Mouse (Mus musculus) layer of hippocampus, postnatal 25 days (tissue): ENCODE data around the gene Pank2. TPM values are rescaled to one million over a fixed set of nuclear protein-coding genes. Genes with fewer than 3 reads are reported as not detected.
"Not testable (repeated sequence)": the region's sequence is repeated elsewhere in the genome, so short reads cannot be mapped to it uniquely, and the experiment has no call there.

Experiments
- DNase-seq, 2 experiments: peaks; one replicate each; pipeline ENCODE4 v3.0.0; 2022; ENCODE audit warnings: mixed read lengths in 2 of 2, low spot score in 1 of 2; ENCODE audit errors: extremely low spot score in 1 of 2
- microRNA-seq, 2 experiments: library from miRNA; unstranded; fragments of <30 nt; microRNA quantifications; one replicate each; pipeline ENCODE4 v1.2.0; 2021
- total RNA-seq, 2 experiments: library from RNA; stranded (reverse); gene quantifications; 2 replicates each; pipeline ENCODE4 v1.2.3; 2021

The Pank2 gene
- total RNA-seq, 2 experiments from 2014 or later = 55.7 to 63.8 TPM

DNA sequence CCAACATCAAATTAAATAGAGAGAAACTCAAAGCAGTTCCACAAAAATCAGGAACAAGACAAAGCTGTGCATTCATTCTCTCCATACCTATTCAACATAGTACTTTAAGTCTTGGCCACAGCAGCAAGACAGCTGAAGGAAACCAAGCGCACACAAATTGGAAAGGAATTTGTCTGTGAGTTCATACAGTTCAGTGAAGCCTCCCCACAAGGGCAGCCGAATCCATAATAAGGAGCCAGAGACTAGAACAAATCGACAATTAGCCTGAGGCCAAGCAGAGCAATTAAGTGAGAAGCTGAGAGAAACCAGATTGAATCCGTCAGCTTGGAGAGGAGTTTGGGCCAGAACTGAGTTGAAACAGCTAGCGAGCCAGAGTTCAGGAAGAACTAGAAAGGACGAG, 57.1 kb downstream of the Pank2 start:
- no peak for DNase-seq

DNA sequence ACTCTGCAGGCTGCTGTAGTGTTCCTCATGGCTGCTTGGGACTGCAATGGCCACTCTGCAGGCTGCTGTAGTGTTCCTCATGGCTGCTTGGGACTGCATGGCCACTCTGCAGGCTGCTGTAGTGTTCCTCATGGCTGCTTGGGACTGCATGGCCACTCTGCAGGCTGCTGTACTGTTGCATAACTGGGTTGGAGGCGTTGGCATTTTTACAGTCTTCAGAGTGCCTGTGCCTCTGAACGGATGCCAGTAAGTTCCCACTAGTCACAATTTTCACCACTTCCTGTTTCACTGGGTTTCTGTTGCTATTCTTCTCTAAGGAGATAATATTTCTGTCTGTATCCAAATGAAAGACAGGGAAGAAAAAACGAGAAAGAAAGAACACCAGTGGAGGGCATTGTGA, 58.9 kb downstream of the Pank2 start:
- DNase-seq = not testable (repeated sequence)

DNA sequence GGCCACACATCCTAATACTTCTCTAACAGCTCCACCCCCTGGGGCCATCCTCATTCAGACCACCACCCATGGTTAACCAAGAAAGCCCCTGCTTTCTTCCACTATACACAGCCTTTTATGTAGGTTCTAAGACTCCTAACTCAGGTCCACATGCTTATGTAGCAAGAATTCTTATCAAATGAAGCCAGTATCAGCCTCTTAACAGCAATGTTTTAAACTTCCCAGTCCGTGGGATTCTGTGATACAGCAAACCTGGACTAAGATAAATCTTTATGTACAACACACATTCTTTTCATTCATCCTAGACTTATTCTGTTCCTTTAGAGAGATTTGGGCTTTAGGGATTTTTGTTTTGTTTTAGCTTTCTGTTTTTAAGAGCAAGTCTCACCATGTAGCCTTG, 61.4 kb downstream of the Pank2 start:
- no peak for DNase-seq

GRCm38 (mm10) chr2:131326044-131326443, 63.7 kb downstream of the Pank2 start:
- DNase-seq = no peak

- no peak for DNase-seq
These were observed 66.7 kb downstream of the Pank2 start for GRCm38 (mm10) chr2:131328981-131329380.

DNA sequence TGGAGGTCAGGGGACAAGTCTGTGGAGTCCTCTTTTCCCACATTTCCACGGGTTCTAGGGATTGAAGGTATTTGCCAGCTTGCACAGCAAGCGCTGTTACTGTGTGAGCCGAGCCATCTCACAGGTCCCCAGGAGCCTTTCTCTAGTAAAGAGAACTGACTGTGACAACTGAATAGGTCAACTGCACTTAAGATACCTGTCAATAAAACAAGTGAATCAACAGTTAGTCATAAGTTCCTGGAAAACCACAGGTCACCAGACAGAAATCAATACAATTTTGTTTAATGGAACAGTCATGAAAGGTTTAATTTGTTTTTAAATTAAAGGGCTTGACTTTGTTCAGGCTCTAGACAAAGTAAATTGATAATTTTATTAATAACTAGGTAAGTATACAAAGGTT, 68.3 kb downstream of the Pank2 start:
- DNase-seq = no peak

GRCm38 (mm10) chr2:131337602-131338001, 75.3 kb downstream of the Pank2 start:
- DNase-seq = no peak

GRCm38 (mm10) chr2:131344449-131344848, 82.2 kb downstream of the Pank2 start:
- no peak for DNase-seq

- no peak for DNase-seq
These were observed 83.3 kb downstream of the Pank2 start for GRCm38 (mm10) chr2:131345556-131345955.

Small RNA genes within 50 kb of the gene (microRNA-seq; reads per million reads assigned to microRNA genes)
- gene Mir103-2 = 22.5 to 30.9 reads per million in 2 experiments

Other genes starting within 250 kb of the Pank2 start
- 10 to 100 TPM; 64.8 to 70.0 TPM for gene Gfra4, start 219.4 kb upstream of the Pank2 start, total RNA-seq
- gene Adam33, start 198.7 kb upstream of the Pank2 start, total RNA-seq = 1 to 10 TPM in 1 of 2 experiments, under 1 TPM in 1; 0.94 to 1.1 TPM
- gene Siglec1, start 175.7 kb upstream of the Pank2 start, total RNA-seq = under 1 TPM; 0.22 to 0.31 TPM
- 1 to 10 TPM; 6.5 to 8.6 TPM for gene Hspa12b, start 135.2 kb upstream of the Pank2 start, total RNA-seq
- not detected for gene Gm11037, start 129.0 kb upstream of the Pank2 start, total RNA-seq
- gene 1700037H04Rik, start 102.4 kb upstream of the Pank2 start, total RNA-seq = 10 to 100 TPM; 55.5 to 66.7 TPM
- 10 to 100 TPM; 84.8 to 92.4 TPM for gene Cenpb, start 82.4 kb upstream of the Pank2 start, total RNA-seq
- gene Cdc25b, start 75.5 kb upstream of the Pank2 start, total RNA-seq = 10 to 100 TPM; 15.4 to 26.6 TPM
- 10 to 100 TPM; 11.2 to 12.4 TPM for gene Spef1, start 75.2 kb upstream of the Pank2 start, total RNA-seq
- 10 to 100 TPM; 23.8 to 27.3 TPM for gene Ap5s1, start 55.4 kb upstream of the Pank2 start, total RNA-seq
- 1 to 10 TPM; 6.8 to 7.8 TPM for gene Mavs, start 28.4 kb upstream of the Pank2 start, total RNA-seq
- gene Rnf24, start 90.4 kb downstream of the Pank2 start, total RNA-seq = 10 to 100 TPM; 28.2 to 30.5 TPM
- 10 to 100 TPM; 72.8 to 83.7 TPM for gene Smox, start 229.0 kb downstream of the Pank2 start, total RNA-seq